Mouse (Mus musculus): ENCODE results near the gene Olfr1174-ps.

Olfr1174-ps gene

DNA sequence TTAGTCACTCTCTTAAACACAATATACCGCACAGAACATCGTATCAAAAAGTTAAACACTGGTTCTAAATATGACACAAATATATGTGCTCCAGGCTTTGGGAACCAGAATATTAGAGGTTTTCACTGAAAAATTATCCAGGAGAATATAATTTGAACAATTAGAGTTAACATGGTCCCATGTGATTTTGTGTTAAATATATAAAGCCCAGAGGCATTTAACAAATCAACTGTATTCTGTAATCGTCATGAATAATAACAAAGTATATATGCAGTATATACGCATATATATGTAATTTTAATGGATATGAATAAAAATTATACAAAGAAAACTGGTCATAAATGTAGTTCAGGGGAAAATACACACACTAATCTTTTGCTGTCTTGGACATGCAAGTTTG lies at the start of gene Olfr1174-ps:
TSS of gene Olfr1174-ps (minus strand) at position 101 of the 400 bp plus-strand sequence.
- no peak for DNase-seq (ENCODE audit: low spot score in 2 of 2)

- DNase-seq (ENCODE audit: low spot score in 2 of 2): no peak
Measured at GRCm38 (mm10) chr2:88356304-88356703, 41.4 kb upstream of the Olfr1174-ps start.

DNA sequence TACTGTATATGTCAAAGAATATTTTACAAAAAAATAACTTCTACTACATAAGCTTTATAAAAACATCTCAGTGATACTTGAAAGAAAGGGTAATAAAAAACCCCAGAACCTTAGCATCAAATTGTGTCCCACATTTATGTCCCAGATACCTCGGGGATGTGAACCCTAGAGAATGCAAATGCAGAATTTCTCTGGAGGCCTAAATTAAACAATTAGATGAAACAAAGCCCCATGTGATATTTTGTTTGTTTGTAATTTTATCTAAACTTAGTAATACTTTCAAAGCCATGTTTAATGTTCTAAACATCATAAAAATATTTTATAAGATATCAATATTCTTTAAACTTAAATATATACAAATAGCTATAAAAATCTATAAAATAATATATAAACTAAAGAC lies 31.5 kb upstream of the Olfr1174-ps start, which contains the start of gene Olfr1177-ps:
TSS of gene Olfr1177-ps (minus strand) at position 101 of the 400 bp plus-strand sequence.
- no peak for DNase-seq (ENCODE audit: low spot score in 2 of 2)

DNA sequence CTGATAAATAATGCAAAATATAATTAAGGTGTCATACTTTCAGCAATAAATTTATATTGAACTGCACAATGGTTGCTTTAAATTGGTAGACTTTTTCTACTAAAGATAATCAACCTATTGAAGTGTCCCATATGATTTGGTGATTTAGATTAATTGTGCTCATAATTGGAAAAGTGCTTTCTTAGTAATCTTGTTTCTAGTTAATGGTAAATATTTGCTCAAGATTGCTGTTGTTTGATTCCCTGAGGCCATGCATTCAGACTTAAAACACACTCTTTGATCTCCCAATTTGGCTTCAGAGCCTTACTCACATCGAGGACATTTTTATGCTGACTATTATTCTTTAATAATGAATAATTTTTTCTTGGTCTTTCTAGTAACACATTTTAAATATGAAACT lies 21.5 kb upstream of the Olfr1174-ps start, which contains the start of gene Olfr1176:
TSS of gene Olfr1176 (plus strand) at position 301 of the 400 bp plus-strand sequence.
- no peak for DNase-seq (ENCODE audit: low spot score in 2 of 2)

DNA sequence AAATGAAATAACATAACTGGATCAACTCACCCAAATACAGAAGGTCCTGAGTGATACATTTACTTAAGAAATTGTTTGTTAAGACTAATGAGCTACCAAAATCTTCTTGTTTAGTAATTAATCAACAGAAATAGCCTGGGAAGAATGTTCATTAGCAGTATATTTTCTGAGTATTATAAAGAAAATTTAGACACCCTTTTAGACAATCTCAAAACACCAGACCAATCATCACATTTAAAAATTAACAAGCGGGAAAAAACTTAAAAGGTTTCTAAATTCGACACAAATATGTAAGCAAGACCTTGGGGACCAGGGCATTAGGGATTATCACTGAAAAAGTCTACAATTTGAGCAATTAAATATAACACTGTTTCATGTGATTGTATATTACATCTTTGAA lies 12.2 kb upstream of the Olfr1174-ps start, which contains the start of gene Olfr1175-ps:
TSS of gene Olfr1175-ps (minus strand) at position 101 of the 400 bp plus-strand sequence.
- no peak for DNase-seq (ENCODE audit: low spot score in 2 of 2)

GRCm38 (mm10) chr2:88279775-88280174 lies 35.2 kb downstream of the Olfr1174-ps start, which contains the start of gene Olfr1173:
TSS of gene Olfr1173 (minus strand) at chr2:88279875.
- no peak for DNase-seq (ENCODE audit: low spot score in 2 of 2)

Measured in left cerebral cortex, adult 9 months (tissue).